Mouse (Mus musculus) embryonic facial prominence, embryonic 10.5 days (tissue): Measurements from ENCODE around the gene Rabgap1l. TPM values are rescaled to one million over a fixed set of nuclear protein-coding genes. Genes with fewer than 3 reads are reported as not detected.

Experiments
- DNase-seq: peaks from one replicate; pipeline ENCODE4 v3.0.0-alpha.2; 2017; ENCODE audit warnings: low spot score
- H3K27ac ChIP-seq: fragments of 300-500 bp; sonication (generic); replicated peaks from 2 replicates; pipeline ENCODE4 v1.5.1; 2016; ENCODE audit warnings: mild to moderate bottlenecking
- H3K27me3 ChIP-seq: fragments of 300-500 bp; sonication (generic); replicated peaks from 2 replicates; pipeline ENCODE4 v1.6.1; 2016; ENCODE audit warnings: low read depth, mild to moderate bottlenecking; ENCODE audit not compliant: poor library complexity, severe bottlenecking
- H3K36me3 ChIP-seq: fragments of 300-500 bp; sonication (generic); replicated peaks from 2 replicates; pipeline ENCODE4 v1.6.1; 2016; ENCODE audit warnings: mild to moderate bottlenecking, moderate library complexity
- H3K4me1 ChIP-seq: fragments of 300-500 bp; sonication (generic); 2 replicates; pipeline ENCODE4 v1.6.1; 2016
- H3K4me3 ChIP-seq: fragments of 300-500 bp; sonication (generic); 2 replicates; pipeline ENCODE4 v1.5.1; 2016; ENCODE audit warnings: mild to moderate bottlenecking, moderate library complexity
- H3K9me3 ChIP-seq: fragments of 300-500 bp; sonication (generic); 2 replicates; pipeline ENCODE4 v1.6.1; 2016; ENCODE audit warnings: mild to moderate bottlenecking
- WGBS: fragments of 180-500 bp; shearing (Covaris S2); methylation state at CpG from one replicate; pipeline ENCODE4 v1.1.7; 2016; 5-methylcytosine and 5-hydroxymethylcytosine counted together
- polyA plus RNA-seq: library from polyadenylated mRNA; unstranded; fragments of >200 nt; fragmentation: Nextera tagmentation; extraction: Ambion mirVana; gene quantifications from 2 replicates; pipeline ENCODE4 v1.2.1, GENCODE M21; 2016

The Rabgap1l gene
- polyA plus RNA-seq, 1 experiment from 2014 or later = 11.2 TPM

- H3K4me3 ChIP-seq = no peak overlapping the region
- no peaks in the 10 kb centered on the region for H3K9me3 ChIP-seq
- DNase-seq = no peak
- H3K36me3 ChIP-seq = no peaks in the 10 kb centered on the region
- no peaks in the 10 kb centered on the region for H3K27me3 ChIP-seq
- no peak overlapping the region for H3K27ac ChIP-seq
- H3K4me1 ChIP-seq = no peaks in the 10 kb centered on the region
These were observed 325.6 kb downstream of the Rabgap1l start for GRCm38 (mm10) chr1:160467443-160467842.

GRCm38 (mm10) chr1:160465186-160465585 lies 327.8 kb downstream of the Rabgap1l start:
- Histone ChIP-seq H3K36me3 (no peaks in the 10 kb centered on the region), H3K4me1 (no peaks in the 10 kb centered on the region), H3K9me3 (no peaks in the 10 kb centered on the region), H3K27me3 (no peaks in the 10 kb centered on the region), H3K4me3 (no peak overlapping the region), H3K27ac (no peak overlapping the region)
- no peak for DNase-seq

GRCm38 (mm10) chr1:160464148-160464547 lies 328.9 kb downstream of the Rabgap1l start:
- H3K4me1 ChIP-seq = no peaks in the 10 kb centered on the region
- H3K9me3 ChIP-seq = no peaks in the 10 kb centered on the region
- no peak overlapping the region for H3K27ac ChIP-seq
- DNase-seq = no peak
- no peaks in the 10 kb centered on the region for H3K36me3 ChIP-seq
- H3K4me3 ChIP-seq = no peak overlapping the region
- no peaks in the 10 kb centered on the region for H3K27me3 ChIP-seq

GRCm38 (mm10) chr1:160460346-160460745 lies 332.7 kb downstream of the Rabgap1l start:
- Histone ChIP-seq H3K4me3 (no peak overlapping the region), H3K27ac (no peak overlapping the region), H3K36me3 (no peaks in the 10 kb centered on the region), H3K27me3 (no peaks in the 10 kb centered on the region), H3K4me1 (no peaks in the 10 kb centered on the region), H3K9me3 (no peaks in the 10 kb centered on the region)
- DNase-seq = no peak
- WGBS = 92% methylated on average over 1 of the region's 1 CpGs

- Histone ChIP-seq H3K27ac (no peak overlapping the region), H3K36me3 (no peaks in the 10 kb centered on the region), H3K4me1 (no peaks in the 10 kb centered on the region; the same call in 1 of the 2 replicates), H3K4me3 (no peak overlapping the region), H3K9me3 (no peaks in the 10 kb centered on the region), H3K27me3 (no peaks in the 10 kb centered on the region)
- no peak for DNase-seq
- 81% methylated on average over 2 of the region's 2 CpGs for WGBS
These were observed 341.3 kb downstream of the Rabgap1l start for GRCm38 (mm10) chr1:160451663-160452062.

GRCm38 (mm10) chr1:160448681-160449080 lies 344.3 kb downstream of the Rabgap1l start:
- no peak for DNase-seq
- Histone ChIP-seq H3K9me3 (no peaks in the 10 kb centered on the region), H3K4me1 (no peaks in the 10 kb centered on the region; the same call in 1 of the 2 replicates), H3K27me3 (no peaks in the 10 kb centered on the region), H3K27ac (no peak overlapping the region), H3K36me3 (no peaks in the 10 kb centered on the region), H3K4me3 (no peak overlapping the region)
- 73% methylated on average over 2 of the region's 2 CpGs for WGBS

- no peaks in the 10 kb centered on the region for H3K9me3 ChIP-seq
- no peaks in the 10 kb centered on the region; the same call in 1 of the 2 replicates for H3K4me1 ChIP-seq
- H3K4me3 ChIP-seq = no peak overlapping the region
- no peaks in the 10 kb centered on the region for H3K36me3 ChIP-seq
- 70% methylated on average over 1 of the region's 1 CpGs for WGBS
- H3K27me3 ChIP-seq = no peaks in the 10 kb centered on the region
- DNase-seq = no peak
- H3K27ac ChIP-seq = no peak overlapping the region
These were observed 346.2 kb downstream of the Rabgap1l start for GRCm38 (mm10) chr1:160446823-160447222.

GRCm38 (mm10) chr1:160443506-160443905 lies 349.5 kb downstream of the Rabgap1l start:
- DNase-seq = no peak
- no peaks in the 10 kb centered on the region for H3K27me3 ChIP-seq
- H3K27ac ChIP-seq = no peak overlapping the region
- no peaks in the 10 kb centered on the region for H3K9me3 ChIP-seq
- H3K36me3 ChIP-seq = no peaks in the 10 kb centered on the region
- WGBS = 79% methylated on average over 1 of the region's 1 CpGs
- H3K4me3 ChIP-seq = no peak overlapping the region
- no peaks in the 10 kb centered on the region; the same call in 1 of the 2 replicates for H3K4me1 ChIP-seq

GRCm38 (mm10) chr1:160441679-160442078 lies 351.3 kb downstream of the Rabgap1l start:
- H3K4me3 ChIP-seq = no peak overlapping the region
- DNase-seq = no peak
- H3K36me3 ChIP-seq = no peaks in the 10 kb centered on the region
- WGBS = 80% methylated on average over 2 of the region's 2 CpGs
- no peaks in the 10 kb centered on the region for H3K9me3 ChIP-seq
- no peaks in the 10 kb centered on the region for H3K27me3 ChIP-seq
- no peak overlapping the region for H3K27ac ChIP-seq
- H3K4me1 ChIP-seq = no peaks in the 10 kb centered on the region

GRCm38 (mm10) chr1:160441161-160441560 lies 351.9 kb downstream of the Rabgap1l start:
- Histone ChIP-seq H3K27ac (no peak overlapping the region), H3K36me3 (no peaks in the 10 kb centered on the region), H3K4me3 (no peak overlapping the region), H3K9me3 (no peaks in the 10 kb centered on the region), H3K27me3 (no peaks in the 10 kb centered on the region), H3K4me1 (no peaks in the 10 kb centered on the region)
- 86% methylated on average over 5 of the region's 5 CpGs for WGBS
- DNase-seq = no peak

- Histone ChIP-seq H3K27me3 (no peaks in the 10 kb centered on the region), H3K9me3 (no peaks in the 10 kb centered on the region), H3K4me3 (no peak overlapping the region), H3K4me1 (no peaks in the 10 kb centered on the region), H3K36me3 (no peaks in the 10 kb centered on the region), H3K27ac (no peak overlapping the region)
- DNase-seq = no peak
- 67% methylated on average over 4 of the region's 4 CpGs for WGBS
These were observed 354.2 kb downstream of the Rabgap1l start for GRCm38 (mm10) chr1:160438820-160439219.

- Histone ChIP-seq H3K9me3 (no peaks in the 10 kb centered on the region), H3K4me1 (no peaks in the 10 kb centered on the region), H3K36me3 (no peaks in the 10 kb centered on the region), H3K27me3 (no peaks in the 10 kb centered on the region), H3K27ac (no peak overlapping the region), H3K4me3 (no peak overlapping the region)
- WGBS = 70% methylated on average over 5 of the region's 5 CpGs
- no peak for DNase-seq
These were observed 375.7 kb downstream of the Rabgap1l start for GRCm38 (mm10) chr1:160417196-160417854.

- Histone ChIP-seq H3K4me3 (no peak overlapping the region), H3K27me3 (no peaks in the 10 kb centered on the region), H3K9me3 (no peaks in the 10 kb centered on the region), H3K36me3 (no peaks in the 10 kb centered on the region), H3K27ac (no peak overlapping the region), H3K4me1 (peaks cover 11% of the 10 kb centered on the region; the same call in 1 of the 2 replicates)
- WGBS = 50% methylated on average over 5 of the region's 5 CpGs
- DNase-seq = no peak
These were observed 382.2 kb downstream of the Rabgap1l start for GRCm38 (mm10) chr1:160410822-160411221.
